Mouse (Mus musculus) bone marrow, adult 2 months (tissue): ENCODE results near the gene Tpd52l2. TPM values are rescaled to one million over a fixed set of nuclear protein-coding genes. Genes with fewer than 3 reads are reported as not detected.
A peak's percentile ranks its signal among the peaks of the same experiment; 100 is the strongest.

Experiments used
- H3K27ac ChIP-seq: fragments of 200-500 bp; 2 replicates; pipeline ENCODE4 v1.5.1; 2012; ENCODE audit warnings: low read depth, mild to moderate bottlenecking, control low read depth, inconsistent platforms, low read length; ENCODE audit not compliant: control insufficient read depth, poor library complexity, insufficient read depth
- H3K4me1 ChIP-seq: fragments of 200-500 bp; 2 replicates; pipeline ENCODE4 v1.6.1; 2011; ENCODE audit warnings: low read length; ENCODE audit not compliant: control insufficient read depth, insufficient read depth
- H3K4me3 ChIP-seq: fragments of 200-500 bp; replicated peaks from 2 replicates; pipeline ENCODE3; 2011; ENCODE audit warnings: mild to moderate bottlenecking, low read depth, low read length, control low read depth; ENCODE audit not compliant: control insufficient read depth
- CTCF ChIP-seq: fragments of 200-500 bp; IDR thresholded peaks from 2 replicates; pipeline ENCODE4 v1.5.1; 2011; ENCODE audit warnings: low read length, control low read depth; ENCODE audit not compliant: control insufficient read depth, insufficient read depth
- POLR2A ChIP-seq: fragments of 200-500 bp; IDR thresholded peaks from 2 replicates; pipeline ENCODE4 v1.6.1; 2011; ENCODE audit warnings: low read depth, mild to moderate bottlenecking, control low read depth, low read length, borderline replicate concordance; ENCODE audit not compliant: control insufficient read depth
- WGBS: fragments of 180-500 bp; shearing (Covaris S2); methylation state at CpG from one replicate; pipeline ENCODE4 v1.1.7; 2018; 5-methylcytosine and 5-hydroxymethylcytosine counted together
- polyA plus RNA-seq: library from polyadenylated mRNA; stranded (reverse); fragments of >200 nt; gene quantifications from 2 replicates; pipeline ENCODE4 v1.2.4, GENCODE M21; 2011; ENCODE audit warnings: low replicate concordance; ENCODE audit not compliant: missing spikeins, insufficient read depth, insufficient read length

Gene Tpd52l2
- polyA plus RNA-seq, 1 experiment: 32.9 TPM

DNA sequence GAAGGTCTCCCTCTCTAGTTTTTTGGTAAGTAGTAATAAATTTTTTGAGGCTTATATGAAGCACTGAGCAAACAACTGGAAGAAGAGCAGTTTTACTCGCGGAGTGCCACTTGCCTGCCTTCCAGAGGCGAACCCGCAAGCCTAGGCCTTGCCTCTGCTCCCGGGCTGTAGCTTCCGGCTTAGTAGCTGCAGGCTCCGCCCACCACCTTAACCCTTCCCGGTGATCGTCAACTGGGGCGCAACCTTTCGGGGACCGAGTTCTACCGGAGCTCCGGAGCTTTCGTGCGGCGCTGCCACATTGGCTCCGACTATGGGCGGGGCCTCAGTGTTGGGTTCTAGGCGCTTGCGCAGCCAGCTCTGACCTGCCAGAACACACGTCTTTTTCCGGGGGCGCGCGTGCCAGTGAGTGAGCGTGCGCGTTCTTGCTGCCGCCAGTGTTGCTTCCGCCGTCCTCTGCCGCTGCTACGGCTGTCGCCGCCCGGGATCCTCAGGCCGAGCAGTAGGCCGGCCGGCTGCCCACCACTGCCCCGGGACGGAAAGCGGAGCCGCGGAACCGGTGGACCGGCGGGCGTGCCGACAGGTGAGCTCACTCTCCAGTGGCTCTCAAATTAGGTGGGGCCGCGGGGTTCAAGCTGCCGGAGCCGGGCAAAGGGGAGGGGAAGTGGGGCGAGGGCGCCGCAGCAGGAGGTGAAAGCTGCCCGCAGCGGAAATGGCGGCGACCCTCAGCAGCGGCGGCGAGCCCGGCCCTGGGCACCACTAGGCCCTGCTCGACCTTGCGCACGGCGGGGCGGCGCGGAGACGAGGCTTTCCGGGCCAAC is 23.4 kb downstream of the Tpd52l2 start, which contains the start of gene Dnajc5:
TSS of gene Dnajc5 (plus strand) at position 368 of the 818 bp plus-strand sequence.
- under 1% methylated on average over 74 of the region's 74 CpGs for WGBS
- Histone ChIP-seq H3K27ac (peak within 1 kb of the TSS; percentile 100), H3K4me1 (peaks cover 2% of the 10 kb centered on the region; the same call in 1 of the 2 replicates), H3K4me3 (peak within 1 kb of the TSS; percentile 81)
- peak; percentile 14; the same call in 1 of the 2 replicates for TF ChIP-seq CTCF
- TF ChIP-seq POLR2A: peak; percentile 84

DNA sequence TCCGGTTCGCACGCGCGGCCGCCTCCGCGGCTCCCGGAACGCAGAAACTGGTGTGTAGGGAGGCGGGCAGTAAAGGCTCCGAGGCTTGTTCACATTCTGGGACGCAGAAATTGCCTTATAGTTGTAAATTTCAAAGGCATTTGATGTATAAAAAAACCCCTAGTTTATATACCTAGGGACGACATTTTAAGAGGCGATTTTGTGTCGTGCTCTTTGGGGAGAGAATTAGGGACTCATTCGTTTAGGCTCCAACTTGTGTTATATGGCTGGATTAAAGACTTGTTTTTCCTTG is 23.9 kb downstream of the Tpd52l2 start:
- peaks cover 2% of the 10 kb centered on the region; the same call in 1 of the 2 replicates for H3K4me1 ChIP-seq
- peak overlapping the region; percentile 100 for H3K27ac ChIP-seq
- WGBS: under 1% methylated on average over 17 of the region's 17 CpGs
- peak overlapping the region; percentile 81 for H3K4me3 ChIP-seq
- no peak for TF ChIP-seq CTCF
- no peak for TF ChIP-seq POLR2A

DNA sequence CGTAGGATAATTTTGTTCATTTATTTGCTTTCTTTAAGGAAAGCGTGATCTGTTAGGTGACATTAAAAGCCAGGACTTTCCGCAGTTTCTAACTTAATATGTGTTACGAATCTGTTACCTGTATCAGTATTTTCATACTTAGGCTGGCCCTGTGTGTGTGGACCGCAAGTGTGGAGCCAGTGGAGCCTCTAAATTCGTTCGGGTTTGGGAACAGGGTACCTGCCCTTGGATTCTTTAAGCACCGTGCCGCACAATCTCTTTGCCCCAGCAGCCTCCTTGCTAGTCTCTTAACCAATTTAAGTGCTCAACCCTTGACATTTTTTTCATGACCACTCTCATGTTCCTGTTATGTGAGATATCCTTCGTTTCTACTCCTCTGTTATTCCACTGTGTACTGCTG is 24.5 kb downstream of the Tpd52l2 start:
- peaks cover 2% of the 10 kb centered on the region; the same call in 1 of the 2 replicates for H3K4me1 ChIP-seq
- WGBS: 40% methylated on average over 10 of the region's 10 CpGs

DNA sequence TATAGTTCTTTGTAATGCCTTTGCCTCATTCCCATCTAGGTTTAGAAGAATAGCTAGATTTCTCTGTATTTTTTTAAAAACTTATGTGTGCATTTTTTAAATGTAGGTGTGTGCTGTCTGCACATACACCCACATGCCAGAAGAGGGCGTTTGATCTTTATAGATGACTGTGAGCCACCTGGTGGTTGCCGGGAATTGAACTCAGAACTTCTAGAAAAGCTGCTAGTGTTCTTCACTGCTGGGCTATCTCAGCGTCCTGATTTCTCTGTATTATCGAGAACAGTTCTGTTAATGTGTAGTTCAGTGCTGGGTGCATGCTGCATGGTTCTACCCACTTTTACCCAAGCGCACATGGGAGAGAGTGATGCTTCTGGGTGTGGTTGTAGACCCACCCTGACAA is 25.9 kb downstream of the Tpd52l2 start:
- no peak overlapping the region for H3K27ac ChIP-seq
- 58% methylated on average over 5 of the region's 5 CpGs for WGBS
- no peak overlapping the region for H3K4me3 ChIP-seq
- peaks cover 2% of the 10 kb centered on the region; the same call in 1 of the 2 replicates for H3K4me1 ChIP-seq
- TF ChIP-seq POLR2A (no peak), CTCF (peak; percentile 42; the same call in 1 of the 2 replicates)

More for the DNA sequence above, 24.5 kb downstream of the Tpd52l2 start:
- H3K27ac ChIP-seq: no peak overlapping the region
- peak overlapping the region; percentile 77 for H3K4me3 ChIP-seq
- TF ChIP-seq CTCF (no peak), POLR2A (no peak)

DNA sequence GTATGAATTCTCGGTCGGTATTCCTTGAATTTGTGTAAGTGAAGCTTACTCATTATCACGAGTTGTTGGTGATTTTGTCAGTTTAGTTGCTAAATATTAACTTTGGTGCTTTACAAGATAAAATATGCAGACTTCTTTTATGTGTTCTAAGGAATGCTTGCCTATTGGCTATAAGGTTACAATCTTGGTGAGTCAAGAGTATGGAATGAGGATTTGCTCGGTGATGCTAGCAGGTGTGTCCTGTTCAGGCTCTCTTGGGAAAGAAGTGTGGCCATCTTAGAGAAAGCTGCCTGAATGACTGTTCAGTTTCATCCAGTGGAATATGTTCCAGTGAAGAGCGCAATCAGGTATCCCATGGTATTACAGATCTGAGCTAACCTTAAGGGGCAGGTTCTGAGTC is 28.6 kb downstream of the Tpd52l2 start:
- no peak overlapping the region for H3K4me3 ChIP-seq
- peaks cover 2% of the 10 kb centered on the region; the same call in 1 of the 2 replicates for H3K4me1 ChIP-seq
- 83% methylated on average over 5 of the region's 5 CpGs for WGBS
- TF ChIP-seq POLR2A (no peak), CTCF (no peak)
- H3K27ac ChIP-seq: no peak overlapping the region

DNA sequence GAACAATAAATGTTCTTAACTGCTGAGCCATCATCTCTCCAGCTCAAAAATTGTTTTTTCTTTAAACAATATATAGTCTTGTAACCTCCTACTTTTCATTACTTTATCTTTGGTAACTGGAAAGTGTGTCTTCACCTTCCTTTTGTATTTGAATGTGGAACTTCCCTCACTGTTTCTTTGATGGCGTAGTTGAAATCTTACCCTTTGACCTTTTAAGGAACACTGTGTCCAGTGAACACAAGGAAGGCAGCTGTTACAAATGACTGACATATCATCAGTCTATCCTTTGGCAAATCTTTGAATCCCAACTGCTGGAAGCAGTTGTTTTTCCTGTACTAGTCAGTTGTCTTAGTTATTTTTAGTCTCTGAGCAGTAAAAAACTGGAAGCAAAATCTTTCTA is 32.1 kb downstream of the Tpd52l2 start:
- Histone ChIP-seq H3K4me1 (no peaks in the 10 kb centered on the region; the same call in 1 of the 2 replicates), H3K4me3 (no peak overlapping the region), H3K27ac (no peak overlapping the region)
- no peak for TF ChIP-seq CTCF
- no peak for TF ChIP-seq POLR2A
- WGBS: 62% methylated on average over 1 of the region's 1 CpGs

DNA sequence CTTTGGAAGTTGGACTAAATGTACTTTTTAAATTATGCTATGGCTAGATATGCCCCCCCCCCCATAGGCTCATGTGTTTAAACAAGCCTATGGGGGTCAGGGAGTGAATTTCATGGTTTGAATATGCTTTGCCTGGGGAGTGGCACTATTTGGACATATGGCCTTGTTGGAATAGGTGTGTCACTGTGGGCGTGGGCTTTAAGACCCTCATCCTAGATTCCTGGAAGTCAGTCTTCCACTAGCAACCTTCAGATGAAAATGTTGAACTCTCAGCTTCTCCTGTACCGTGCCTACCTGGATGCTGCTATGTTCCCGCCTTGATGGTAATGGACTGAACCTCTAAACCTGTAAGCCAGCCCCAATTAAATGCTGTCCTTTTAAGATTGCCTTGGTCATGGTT is 35.6 kb downstream of the Tpd52l2 start:
- H3K4me3 ChIP-seq: no peak overlapping the region
- H3K27ac ChIP-seq: no peak overlapping the region
- WGBS: 86% methylated on average over 3 of the region's 3 CpGs
- H3K4me1 ChIP-seq: no peaks in the 10 kb centered on the region; the same call in 1 of the 2 replicates
- TF ChIP-seq CTCF (no peak), POLR2A (no peak)

DNA sequence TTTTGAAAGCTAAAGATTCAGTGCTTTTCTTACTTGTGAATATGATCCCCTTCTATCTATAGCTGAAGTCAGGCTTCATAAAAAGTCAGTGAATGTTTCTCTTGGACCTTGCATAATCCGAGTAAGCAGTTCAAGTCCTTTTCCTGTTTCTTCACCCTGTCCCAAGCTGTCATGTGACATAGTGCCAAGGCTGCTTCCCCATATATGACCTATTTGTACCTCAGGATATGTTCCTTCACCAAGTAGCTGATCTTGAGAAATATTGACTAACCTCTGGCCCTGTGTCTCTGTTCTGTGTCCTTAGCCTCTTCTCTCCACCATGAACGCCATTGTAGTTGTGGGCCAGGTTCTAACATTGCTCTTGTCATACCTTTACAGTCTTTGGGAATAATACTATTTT is 39.5 kb downstream of the Tpd52l2 start:
- 42% methylated on average over 2 of the region's 2 CpGs for WGBS
- H3K4me3 ChIP-seq: no peak overlapping the region

More for the DNA sequence above, 39.5 kb downstream of the Tpd52l2 start:
- TF ChIP-seq POLR2A (no peak), CTCF (no peak)
- Histone ChIP-seq H3K4me1 (no peaks in the 10 kb centered on the region; the same call in 1 of the 2 replicates), H3K27ac (peak overlapping the region; percentile 65; the same call in 1 of the 2 replicates)
